Mouse (Mus musculus) olfactory bulb, adult 2 months (tissue): ENCODE results near the gene Lyg2.

Experiments used
- CTCF ChIP-seq: fragments of 200-500 bp; IDR thresholded peaks from 2 replicates; pipeline ENCODE4 v1.5.1; 2012; ENCODE audit warnings: low read depth, mild to moderate bottlenecking, low read length, moderate library complexity; ENCODE audit not compliant: insufficient read depth
- POLR2A ChIP-seq: fragments of 200-500 bp; IDR thresholded peaks from 2 replicates; pipeline ENCODE4 v1.6.1; 2012; ENCODE audit warnings: mild to moderate bottlenecking, low read depth, low read length, moderate library complexity; ENCODE audit not compliant: insufficient read depth

- no peak for TF ChIP-seq CTCF
- no peak for TF ChIP-seq POLR2A
Observed at GRCm38 (mm10) chr1:37918096-37918495, 1.8 kb upstream of the Lyg2 start.
